Mouse (Mus musculus) monocyte, adult 5-6 weeks (primary cell): ENCODE measurements around the gene Kcnk5. TPM values are rescaled to one million over a fixed set of nuclear protein-coding genes. Genes with fewer than 3 reads are reported as not detected.

Experiments
- ATAC-seq: fragments of 153-309, 156-312 bp; replicated peaks from 2 replicates; pipeline ENCODE4 v1.8.0; 2017; ENCODE audit warnings: mild to moderate bottlenecking; ENCODE audit not compliant: low TSS enrichment, insufficient number of reproducible peaks, severe bottlenecking, poor library complexity, low FRiP score
- total RNA-seq: library from RNA; stranded (forward); fragments of 200-1000, 200-491, 200-594 nt; gene quantifications from 3 replicates; pipeline ENCODE4 v1.2.3, GENCODE M21; 2017

The Kcnk5 gene
- total RNA-seq: 0.67 to 21.9 TPM (median 2.6 TPM) in 3 replicates

GRCm38 (mm10) chr14:20181466-20181921 is at the start of gene Kcnk5:
Gene Kcnk5, minus strand, starts transcription at chr14:20181809.
- ATAC-seq: peak; percentile 54; the same call in 1 of the 2 replicates

- no peak for ATAC-seq
Measured at GRCm38 (mm10) chr14:20230063-20230491, 48.5 kb upstream of the Kcnk5 start.

DNA sequence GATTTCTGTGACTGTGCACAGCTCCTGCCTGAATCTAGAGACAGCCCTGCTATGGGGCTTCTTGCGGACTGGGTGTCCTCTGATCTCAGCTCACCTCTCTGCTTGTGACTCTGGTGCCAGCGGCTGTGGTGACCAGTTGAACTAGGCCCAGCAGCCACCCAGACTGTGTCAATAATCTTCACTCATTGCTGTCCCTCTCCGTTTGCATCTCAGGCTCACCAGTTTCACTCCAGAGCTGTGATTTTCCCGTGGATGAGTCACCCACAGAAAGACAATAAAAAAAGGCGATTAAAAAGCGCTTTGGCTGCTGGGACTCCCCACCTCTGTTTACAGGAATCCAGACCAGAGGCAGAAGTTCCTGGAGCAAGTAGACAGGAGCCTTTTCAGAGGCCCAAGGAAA is 47.8 kb upstream of the Kcnk5 start:
- ATAC-seq: no peak

GRCm38 (mm10) chr14:20228336-20228735 is 46.7 kb upstream of the Kcnk5 start:
- ATAC-seq: no peak

DNA sequence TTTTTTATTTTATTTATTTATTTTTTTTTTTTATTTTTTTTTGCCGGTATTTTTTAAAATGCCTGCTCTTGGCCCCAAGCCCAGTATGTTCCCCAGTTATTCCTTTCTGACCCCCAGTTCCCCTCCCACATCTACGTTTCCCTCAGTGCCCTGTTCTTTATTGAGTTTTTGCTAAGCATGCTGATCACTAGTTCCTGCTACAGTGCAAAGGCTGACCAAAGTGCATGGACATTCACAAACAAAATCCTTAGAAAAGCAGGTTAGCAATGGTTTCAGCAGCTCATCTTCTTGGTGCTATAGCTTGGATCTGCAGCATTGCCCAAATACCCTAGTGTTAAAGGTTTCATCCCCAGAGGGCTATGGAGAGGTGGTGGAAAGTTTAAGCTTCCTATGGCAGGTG is 45.4 kb upstream of the Kcnk5 start:
- ATAC-seq: no peak

DNA sequence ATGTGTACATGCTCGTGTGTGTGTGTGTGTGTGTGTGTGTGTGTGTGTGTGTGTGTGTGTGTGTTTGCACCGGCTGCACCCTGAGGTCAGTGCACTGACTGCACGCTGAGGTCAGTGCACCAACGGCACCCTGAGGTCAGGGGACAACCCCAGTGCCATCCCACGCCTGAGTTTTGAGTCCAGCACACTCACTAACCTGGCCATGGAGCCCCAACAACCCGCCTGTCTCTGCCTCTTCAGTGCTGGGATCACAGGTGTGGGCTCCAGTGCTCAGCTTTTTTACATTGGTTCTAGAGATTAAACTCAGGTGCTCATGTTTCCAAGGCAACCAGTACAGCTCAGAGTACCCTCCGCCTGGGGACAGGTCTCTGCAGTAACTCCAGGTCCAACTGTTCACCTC is 44.9 kb upstream of the Kcnk5 start:
- no peak for ATAC-seq

GRCm38 (mm10) chr14:20225525-20225924 is 43.9 kb upstream of the Kcnk5 start:
- no peak for ATAC-seq

GRCm38 (mm10) chr14:20224576-20225218 is 43.1 kb upstream of the Kcnk5 start:
- ATAC-seq: no peak

GRCm38 (mm10) chr14:20224163-20224562 is 42.6 kb upstream of the Kcnk5 start:
- no peak for ATAC-seq

GRCm38 (mm10) chr14:20223253-20223652 is 41.6 kb upstream of the Kcnk5 start:
- ATAC-seq: no peak

GRCm38 (mm10) chr14:20221083-20221482 is 39.5 kb upstream of the Kcnk5 start:
- no peak for ATAC-seq

- ATAC-seq: no peak
Measured at GRCm38 (mm10) chr14:20219849-20220248, 38.2 kb upstream of the Kcnk5 start.

GRCm38 (mm10) chr14:20217299-20217864 is 35.8 kb upstream of the Kcnk5 start:
- ATAC-seq: no peak

DNA sequence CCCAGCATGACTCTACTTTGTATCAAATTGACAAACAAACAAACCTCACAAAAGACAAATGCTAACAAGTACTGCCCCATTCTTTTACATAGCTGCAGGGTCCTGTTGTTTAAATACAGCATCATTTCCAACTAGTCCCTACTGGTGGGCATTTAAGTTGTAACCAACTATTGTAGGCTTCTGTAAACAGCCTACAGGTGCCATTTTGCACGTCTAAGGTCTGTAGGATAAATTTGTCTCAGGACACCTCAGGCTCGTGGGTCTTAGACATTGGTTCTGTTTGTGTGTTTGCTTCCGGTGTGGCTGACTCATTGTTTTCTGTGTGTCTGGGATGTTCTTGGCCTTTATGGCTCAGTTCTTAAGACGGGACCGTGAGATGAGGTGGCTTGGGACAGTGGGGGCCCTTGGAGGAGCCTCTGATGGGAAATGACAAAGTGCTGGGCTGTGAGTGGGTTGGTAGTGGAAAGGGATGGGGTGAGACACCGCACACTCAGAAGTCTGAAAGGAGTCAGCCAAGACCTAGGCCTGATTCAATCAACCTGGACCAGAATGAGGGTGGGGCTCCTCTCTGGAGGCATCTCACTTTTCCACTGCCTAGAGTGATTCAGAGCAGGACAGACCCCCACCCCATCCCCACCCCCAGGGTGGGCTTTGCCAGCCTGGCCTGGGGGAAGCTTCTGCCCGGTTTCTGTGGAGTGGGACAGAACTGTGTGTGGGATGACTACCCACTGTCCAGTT is 35.1 kb upstream of the Kcnk5 start:
- ATAC-seq: no peak

DNA sequence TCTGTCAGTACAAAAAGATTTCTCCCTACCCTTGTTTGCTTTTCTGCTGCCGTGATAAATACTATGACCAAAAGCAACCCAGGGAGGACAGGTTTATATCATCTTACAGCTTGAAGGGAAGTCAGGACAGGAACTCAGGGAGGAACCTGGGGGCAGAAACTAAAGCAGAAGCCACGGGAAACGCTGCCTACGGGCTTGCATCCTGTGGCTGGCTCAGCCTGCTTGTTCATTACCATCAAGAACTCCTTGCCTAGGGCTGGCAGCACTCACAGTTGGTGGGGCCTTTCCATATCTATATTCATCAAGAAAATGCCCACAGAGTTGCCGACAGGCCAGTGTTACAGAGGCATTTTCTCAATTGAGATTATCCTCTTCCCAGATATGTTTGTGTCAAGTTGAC is 34.2 kb upstream of the Kcnk5 start:
- no peak; the same call in 1 of the 2 replicates for ATAC-seq

DNA sequence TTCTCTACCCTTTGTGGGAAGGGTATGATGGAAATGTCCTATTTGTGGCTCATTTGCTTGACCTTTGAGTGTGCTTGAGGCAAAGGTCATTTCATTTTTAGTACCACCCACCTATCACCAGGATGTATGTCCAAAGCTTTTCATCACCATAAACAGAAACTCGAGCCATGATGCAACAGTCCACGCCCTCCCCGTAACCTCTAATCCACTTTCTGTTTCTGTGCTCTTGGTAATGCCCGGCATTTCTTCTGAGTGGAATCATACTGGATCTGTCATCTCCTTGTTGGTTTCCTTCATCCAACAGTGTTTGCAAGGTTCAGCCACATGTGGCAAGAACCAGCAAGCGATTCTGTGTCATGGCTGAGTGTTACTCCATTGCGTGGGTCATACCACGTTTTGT is 32.5 kb upstream of the Kcnk5 start:
- ATAC-seq: peak; percentile 65

GRCm38 (mm10) chr14:20211754-20212601 is 30.4 kb upstream of the Kcnk5 start:
- no peak for ATAC-seq

- ATAC-seq: no peak
Measured at GRCm38 (mm10) chr14:20209926-20210325, 28.3 kb upstream of the Kcnk5 start.

GRCm38 (mm10) chr14:20208435-20208834 is 26.8 kb upstream of the Kcnk5 start:
- no peak for ATAC-seq
